Mouse (Mus musculus): ENCODE measurements around the gene Zfp280d. TPM values are rescaled to one million over a fixed set of nuclear protein-coding genes. Genes with fewer than 3 reads are reported as not detected.

Zfp280d gene
- polyA plus RNA-seq (2017; shearing (Covaris generic)): 63.2 TPM

DNA sequence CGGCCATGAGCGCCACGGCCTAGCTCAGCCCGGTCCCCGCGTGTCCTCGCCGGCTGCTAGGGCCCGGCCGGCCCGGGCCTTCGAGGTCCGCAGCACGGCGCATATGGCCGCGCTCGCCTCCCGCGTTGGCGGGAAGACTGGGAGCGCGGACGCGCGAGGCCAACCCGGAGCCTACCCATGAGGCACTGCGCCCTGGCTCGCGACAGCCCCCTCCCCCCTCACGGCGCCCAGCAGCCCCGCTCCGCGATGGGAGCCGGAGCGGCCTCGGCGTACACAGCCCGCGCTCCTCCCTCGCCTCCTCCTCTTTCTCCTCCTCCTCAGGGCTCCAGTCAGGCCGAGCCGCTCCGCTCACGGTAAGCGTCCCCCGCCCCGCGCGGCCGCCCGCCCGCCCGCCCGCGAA is at the start of gene Zfp280d:
Gene Zfp280d, plus strand, starts transcription at position 184 of the 400 bp plus-strand sequence.

Other genes starting within 250 kb of the Zfp280d start
- 72.3 TPM for gene Tcf12, start 163.0 kb upstream of the Zfp280d start, polyA plus RNA-seq (2017; shearing (Covaris generic))
- gene Mns1, start 163.2 kb downstream of the Zfp280d start, polyA plus RNA-seq (2017; shearing (Covaris generic)): 9.9 TPM
- 11.3 TPM for gene Tex9, start 217.4 kb downstream of the Zfp280d start, polyA plus RNA-seq (2017; shearing (Covaris generic))

Data from effector memory CD4-positive, alpha-beta T cell, adult 5 months (primary cell).